Mouse (Mus musculus): ENCODE results near the gene Scimp.
A peak's percentile ranks its signal among the peaks of the same experiment; 100 is the strongest.

Scimp gene

DNA sequence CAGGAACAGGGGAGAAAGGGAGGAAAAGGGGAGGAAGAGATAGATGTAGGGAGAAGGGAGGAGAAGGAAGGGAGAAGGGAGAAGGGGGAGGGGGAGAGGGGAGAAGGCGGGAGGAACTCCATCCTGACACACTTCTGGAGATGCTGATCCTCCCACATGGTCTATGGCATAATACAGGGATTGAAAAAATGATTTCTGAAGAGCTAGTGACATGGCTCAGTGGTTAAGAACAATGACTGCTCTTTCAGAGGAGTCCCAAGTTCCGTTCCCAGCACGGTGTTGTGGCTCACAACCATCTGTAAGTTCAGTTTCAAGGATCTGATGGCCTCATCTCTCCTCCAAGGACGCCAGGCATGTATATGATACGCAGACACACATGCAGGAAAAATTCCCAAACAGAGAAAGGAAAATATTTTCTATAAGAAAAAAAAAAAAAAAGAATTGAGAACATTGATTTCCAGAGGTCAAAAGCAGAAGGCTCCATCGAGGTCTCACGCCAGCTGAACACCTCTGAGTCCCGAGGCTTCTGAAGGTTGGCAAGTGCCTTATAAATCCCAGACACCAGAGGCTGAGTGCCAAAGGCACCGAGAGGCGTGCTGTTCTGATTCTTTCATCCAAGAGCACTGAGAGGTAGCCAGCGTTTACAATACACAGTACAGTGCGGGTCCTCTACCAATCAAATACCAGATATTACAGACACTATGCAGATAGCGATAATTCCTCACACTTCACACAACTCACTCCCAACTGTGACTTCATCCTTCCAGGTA, 730 bp downstream of the Scimp start:
- no peak for DNase-seq (ENCODE audit: low read depth)

DNA sequence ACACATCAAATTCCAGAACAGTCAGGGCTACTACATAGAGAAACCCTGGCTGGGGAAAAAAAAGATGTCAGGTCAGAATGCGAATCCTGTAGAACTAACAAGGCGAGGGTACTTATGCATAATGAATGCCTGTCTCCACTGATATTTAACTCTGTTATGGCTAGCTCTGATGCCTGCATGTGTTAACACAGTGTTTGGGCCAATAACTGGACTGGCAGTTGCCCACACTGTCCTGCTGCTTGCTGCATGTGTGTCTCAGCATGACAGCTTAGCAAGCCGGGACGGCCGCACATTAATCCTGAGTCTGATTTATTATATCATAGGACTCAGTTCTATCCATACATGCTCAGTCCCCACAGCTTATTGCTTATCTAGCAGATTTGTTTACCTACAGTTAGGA, 1.3 kb downstream of the Scimp start:
- DNase-seq (ENCODE audit: low read depth), result no peak

DNA sequence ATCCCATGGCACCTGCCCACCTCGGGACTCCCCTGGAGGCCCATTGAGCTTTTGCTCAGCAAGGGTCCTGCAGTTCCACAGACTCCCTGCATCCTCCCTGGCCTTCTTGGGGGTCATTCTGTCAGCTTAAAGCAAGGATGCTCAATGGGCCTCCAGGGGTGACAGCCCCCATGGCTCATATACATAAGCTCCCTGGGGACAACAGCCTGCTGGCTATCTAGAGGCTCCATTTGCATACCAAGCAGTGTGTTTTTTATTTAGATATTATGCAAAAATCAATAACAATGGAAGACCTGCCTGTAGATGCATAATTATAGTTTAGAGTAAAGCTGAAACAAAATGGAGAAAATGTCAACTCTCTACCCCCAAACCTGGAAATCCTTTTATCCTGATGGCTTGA, 3.4 kb downstream of the Scimp start:
- no peak for DNase-seq (ENCODE audit: low read depth)

DNA sequence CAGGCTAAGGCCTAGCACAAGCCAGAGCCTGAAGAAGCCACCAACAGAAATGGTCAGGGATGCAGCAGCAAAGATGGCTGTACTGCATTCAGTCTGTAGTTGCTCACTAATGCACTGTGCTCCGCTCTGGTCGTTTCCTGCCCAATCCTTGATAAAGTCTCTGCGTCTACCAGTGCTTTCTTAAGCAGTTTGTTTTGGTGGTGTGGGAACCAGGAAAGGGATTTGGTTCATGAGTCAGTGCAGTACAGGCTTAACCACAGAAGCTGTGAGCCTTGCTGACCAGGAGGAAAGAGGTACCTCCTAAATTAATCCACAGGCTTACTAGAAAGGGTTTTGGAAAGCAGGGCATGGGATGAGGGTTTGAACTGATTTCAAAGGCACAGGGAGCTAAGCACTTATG, 4.3 kb downstream of the Scimp start:
- DNase-seq (ENCODE audit: low read depth), result no peak

DNA sequence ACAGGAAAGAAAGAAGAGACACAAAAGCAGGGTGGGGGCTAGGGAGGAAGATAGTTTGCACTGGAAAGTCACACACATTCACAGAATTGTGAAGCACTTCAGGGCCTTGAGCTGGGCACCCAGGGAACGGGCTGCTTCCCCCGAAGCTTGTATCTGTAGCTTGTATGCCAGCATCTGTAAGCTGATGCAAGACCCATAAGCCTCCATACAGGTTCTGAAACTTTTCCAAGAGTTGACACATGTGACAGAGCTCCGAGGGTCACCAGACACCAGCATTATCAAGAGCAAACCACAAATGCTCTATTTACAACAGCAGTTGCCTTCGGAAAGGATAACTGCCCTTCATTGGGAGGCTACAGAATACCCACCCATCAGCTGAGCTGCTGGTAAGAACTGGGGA, 4.8 kb downstream of the Scimp start:
- no peak for DNase-seq (ENCODE audit: low read depth)

DNA sequence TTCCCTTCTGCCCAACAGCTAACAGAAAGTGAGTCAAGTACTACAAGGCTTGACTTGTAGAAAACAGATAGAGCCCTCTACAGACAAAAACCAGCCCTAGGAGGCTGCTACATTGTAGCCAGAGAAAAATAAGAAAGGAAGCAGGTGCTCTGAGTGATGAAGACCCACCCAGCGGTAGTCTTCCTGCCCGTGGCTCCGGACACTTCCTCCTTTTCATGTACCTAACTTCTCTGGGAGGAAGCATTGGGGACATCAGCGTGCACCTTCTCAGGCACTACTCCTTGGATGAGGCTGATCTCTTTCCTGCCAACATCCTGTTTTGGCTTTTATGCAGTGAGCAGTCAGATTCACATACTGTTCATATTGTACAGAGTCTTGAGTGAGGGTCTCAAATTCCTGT, 5.7 kb downstream of the Scimp start:
- DNase-seq (ENCODE audit: low read depth), result peak; percentile 32

DNA sequence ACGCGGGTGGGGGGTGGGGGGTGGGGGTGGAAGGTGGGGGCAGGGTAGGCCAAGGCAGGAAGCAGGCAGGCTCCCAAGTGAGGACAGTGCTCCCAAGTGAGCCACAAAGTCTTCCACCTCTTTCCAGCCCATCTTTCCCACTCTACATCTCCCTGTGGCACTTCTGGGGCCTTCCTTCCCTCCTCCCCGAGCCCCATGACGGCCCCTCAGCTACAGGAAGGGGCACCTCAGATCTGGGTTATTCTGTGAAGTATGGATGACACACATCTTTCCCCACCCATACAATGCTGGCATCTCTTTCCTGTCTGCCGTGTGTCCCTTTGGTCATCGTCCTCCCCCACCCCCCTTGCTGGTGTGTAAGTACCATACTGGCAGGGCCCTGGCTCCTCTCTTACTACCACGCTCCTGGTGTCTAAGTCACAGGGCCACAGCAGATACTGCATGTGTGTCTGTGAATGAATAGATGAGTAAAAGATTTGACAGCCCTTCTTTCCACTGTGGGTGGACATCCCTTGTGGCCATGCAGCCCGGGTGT, 6.7 kb downstream of the Scimp start:
- peak; percentile 29 for DNase-seq (ENCODE audit: low read depth)

DNA sequence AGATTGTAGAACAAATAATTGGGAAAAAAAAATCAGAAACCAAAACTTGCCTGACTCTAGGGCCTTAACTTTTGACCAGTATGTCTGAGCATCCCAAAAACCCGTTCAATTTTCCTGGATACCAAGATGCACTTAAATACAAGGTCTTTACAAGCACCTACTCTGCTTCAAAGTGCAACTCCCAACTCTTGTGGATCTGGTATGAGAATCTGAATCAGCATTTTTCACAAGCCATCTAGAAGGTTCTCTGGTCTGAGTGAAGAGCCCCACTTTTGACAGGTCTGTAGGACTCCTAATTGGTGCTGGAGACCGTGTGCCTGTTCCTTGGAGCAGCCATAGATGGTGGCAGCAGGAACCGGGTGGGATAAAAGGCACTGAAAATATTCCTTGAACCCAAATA, 8.0 kb downstream of the Scimp start:
- DNase-seq (ENCODE audit: low read depth), result no peak

DNA sequence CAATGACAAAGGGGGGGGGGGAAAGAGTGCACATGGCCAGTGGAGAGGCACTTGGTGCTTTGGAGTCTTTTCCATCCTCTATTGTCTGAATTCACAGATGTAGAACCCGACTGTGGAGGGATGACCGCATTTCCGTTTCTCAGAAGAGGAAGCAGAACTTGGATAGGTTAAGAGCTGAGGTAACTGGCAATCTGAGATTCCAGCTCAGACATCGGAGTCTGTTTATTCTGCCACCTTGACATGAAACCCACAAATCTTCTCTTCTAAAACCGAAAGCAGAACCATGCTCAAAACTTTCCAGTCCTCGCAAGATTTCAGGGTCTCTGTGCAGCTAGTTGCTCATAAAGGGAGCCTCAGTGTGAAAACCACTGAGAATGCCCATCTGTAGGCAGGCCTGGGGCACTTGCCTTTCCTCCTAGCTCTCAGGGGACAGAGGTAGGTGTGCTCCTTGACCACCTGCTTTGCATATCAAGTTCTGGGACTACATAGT, 8.6 kb downstream of the Scimp start:
- peak; percentile 80 for DNase-seq (ENCODE audit: low read depth)

DNA sequence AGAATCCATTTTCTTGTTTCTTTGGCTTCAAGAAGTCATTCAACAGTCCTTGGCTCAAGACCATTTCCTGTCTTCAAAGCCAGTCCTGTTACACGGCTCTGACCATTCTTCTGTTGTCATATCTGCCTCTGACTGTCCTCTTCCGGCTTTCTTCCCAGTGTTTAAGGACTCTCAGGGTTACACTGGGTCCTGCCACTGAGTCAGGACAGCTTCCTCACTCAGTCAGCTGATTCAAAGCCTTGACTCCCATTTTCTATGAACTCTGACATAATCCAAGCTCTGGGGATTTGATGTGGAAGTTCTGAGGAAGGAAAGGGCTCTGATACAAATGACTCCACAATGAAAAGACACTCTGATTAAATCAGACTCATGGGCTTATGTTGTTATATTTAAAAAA, 9.5 kb downstream of the Scimp start:
- no peak for DNase-seq (ENCODE audit: low read depth)

DNA sequence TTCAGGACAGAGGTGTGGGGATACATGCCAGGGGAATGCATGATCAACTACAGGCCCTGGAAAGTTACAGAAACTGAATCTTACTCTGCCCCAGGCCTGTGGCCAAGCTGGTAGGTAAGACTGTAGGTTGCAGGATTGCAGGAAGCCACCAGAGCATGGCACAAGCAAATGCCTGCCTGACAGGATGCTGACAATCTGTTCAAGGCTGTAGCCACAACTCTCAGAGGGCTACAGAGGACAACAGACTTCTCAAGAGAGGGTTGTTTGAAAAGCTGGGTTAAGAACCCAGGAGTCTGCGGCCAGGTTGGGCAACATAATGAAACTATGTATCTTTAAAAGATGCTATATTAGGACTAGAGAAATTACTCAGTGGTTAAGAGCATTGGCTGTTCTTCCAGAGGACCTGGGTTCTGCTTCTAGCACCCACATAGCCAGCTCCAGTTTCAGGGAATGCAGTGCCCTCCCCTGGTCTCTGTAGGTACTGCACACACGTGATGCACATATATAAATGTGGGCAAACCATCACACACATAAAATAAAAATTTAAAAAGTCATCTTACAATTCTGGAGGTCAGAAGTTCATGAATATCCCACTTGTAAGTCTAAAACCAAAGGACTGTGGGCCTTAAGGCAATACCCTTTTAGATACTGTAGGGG, 10.1 kb downstream of the Scimp start:
- DNase-seq (ENCODE audit: low read depth), result no peak

DNA sequence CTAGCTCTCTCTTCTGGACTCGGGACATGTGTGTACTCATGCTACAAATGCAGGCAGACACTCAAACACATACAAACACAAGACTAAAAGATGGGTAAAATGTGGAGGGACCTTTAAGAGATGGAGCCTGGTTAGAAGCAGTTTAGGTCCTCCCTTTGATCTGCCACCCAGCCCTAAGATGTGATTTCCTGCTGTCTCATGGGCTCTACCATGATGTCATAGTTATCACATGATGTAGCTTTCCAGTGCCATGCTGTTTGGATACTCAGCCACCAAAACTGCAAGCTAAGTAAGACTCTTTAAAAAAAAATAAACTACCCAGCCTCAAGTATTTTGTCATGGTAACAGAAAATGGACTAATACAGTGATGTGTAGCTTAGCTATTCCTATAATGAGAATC, 20.0 kb downstream of the Scimp start:
- peak; percentile 79 for DNase-seq (ENCODE audit: low read depth)

DNA sequence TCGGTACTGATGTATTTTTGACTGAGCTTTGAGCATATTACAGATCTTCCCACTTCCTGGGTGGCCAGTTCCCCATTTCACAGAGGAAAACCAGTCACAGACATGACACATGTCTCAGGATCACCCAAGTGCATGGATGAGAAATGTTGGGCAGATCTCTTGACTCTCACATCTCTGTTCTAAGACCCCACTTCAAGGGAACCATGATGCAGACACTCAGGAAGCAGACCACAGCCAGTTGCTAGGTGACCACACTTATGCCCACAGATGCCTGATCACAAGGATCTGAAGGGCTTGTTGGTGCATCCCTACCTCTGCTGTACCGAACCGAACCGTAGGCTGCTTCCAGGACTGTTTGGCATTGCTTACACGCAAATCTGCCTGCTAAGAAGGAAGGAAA, 20.7 kb downstream of the Scimp start:
- peak; percentile 66 for DNase-seq (ENCODE audit: low read depth)

DNA sequence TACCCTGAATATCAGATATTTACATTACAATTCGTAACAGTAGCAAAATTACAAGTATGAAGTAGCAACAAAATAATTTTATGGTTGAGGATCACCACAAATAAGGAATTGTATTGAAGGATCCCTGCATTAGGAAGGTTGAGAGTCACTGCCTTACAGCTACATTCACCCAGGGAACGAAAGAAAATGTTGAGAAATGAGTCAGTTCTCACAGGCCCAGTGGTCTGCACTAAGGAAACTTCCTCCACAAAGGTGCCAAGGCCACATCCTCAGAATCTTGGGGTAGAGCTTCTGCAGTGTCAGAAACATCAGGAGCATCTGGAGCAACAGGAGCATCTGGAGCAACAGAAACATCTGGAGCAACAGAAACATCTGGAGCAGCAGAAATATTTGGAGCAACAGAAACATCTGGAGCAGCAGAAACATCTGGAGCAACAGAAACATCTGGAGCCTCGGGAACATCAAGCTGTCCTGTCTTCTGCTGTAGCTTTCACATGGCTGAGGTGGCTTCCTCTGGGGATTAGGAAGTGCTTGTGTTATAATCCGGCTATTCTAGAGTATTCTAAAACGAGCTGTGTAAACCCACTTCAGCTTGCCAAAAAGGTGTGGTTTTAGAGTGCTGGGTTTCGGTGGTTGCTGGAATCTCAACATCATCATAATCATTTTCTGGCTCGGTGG, 21.4 kb downstream of the Scimp start:
- no peak for DNase-seq (ENCODE audit: low read depth)

DNA sequence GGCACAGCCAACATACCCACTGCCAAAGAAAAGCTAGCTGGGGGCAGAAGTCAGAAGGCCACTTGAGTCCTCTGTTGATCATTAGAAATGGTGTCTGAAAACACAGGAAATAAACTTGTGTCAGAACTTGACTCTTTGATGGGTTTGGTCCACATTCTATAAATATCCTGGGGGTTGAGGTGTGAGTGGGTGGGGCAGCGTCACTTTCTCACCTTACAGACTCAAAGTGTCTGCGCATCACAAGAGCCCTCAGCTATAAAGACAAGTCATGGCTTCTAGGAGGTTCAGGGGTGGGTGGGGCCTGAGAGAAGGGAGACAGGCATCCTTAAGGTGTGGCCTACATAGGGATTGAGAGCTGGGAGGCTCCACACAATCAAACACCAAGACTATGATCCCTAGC, 22.0 kb downstream of the Scimp start:
- peak; percentile 55 for DNase-seq (ENCODE audit: low read depth)

DNA sequence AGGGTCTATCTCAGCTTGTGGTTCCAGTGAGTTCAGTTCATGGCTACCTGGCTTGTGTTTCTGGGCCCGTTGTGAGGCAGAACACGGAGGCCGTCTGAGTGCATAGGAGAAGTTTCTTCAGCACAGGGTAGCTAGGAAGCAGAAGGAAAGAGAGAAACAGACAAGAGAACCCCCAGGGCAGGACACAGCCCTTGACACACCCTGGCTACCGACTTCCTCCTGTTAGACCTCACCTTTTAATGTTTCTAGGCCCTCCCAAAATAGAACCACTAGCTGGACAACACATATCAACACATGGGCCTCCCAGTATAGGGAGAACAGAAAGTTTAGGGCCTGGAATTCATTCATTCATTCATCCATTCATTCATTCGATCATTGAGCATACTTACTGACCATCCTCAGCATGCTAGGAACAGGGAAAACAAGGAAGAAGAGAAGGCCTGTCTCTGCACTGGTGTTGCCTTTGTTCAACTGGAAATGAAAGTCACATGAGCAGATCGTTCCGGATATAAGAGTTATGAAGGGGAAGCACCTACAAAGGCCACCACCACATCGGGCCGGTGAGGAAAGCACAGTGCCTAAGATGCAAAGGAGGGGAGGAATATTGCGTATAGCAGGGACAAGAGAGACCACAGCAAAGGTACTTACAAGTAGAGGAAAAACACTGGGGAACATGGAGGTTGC, 23.3 kb downstream of the Scimp start:
- DNase-seq (ENCODE audit: low read depth), result peak; percentile 66

DNA sequence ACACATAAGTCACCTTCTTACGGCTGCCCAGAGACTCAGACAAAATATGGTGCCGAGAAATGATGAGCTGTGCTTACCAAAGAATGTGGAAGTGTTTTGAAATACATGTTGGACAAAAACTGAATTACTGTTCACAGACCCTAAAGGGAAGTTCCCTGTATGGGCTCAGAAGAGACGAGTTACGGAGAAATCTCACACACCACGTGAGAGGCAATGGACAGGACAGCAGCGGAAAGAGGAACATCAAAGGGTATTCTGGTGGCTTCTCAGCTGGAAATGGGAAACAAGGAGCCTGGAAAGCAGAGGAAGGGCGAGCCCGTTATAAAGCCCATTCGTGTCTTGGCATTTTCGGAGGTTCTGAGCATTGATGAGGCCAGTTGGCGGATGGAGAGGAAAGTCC, 25.3 kb downstream of the Scimp start:
- DNase-seq (ENCODE audit: low read depth), result no peak

DNA sequence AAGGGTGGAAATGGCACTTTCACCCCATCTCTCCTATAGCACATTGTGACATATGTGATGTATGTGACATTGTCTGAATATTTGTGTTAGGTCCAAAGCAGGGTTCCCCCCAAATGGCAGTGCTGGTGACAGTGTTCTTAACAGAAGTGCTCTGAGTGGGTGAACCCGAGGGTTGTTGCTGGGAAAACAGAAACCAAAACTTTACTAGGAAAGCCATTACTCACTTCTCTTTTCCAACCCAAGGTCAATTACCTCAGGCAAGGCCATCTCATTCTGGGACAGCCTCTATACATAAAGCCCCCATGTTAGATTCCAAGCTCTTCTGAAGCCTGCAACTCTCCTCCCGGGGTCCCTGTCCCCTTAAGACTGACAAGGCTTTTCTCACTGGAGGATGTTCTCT, 26.5 kb downstream of the Scimp start:
- DNase-seq (ENCODE audit: low read depth), result no peak

DNA sequence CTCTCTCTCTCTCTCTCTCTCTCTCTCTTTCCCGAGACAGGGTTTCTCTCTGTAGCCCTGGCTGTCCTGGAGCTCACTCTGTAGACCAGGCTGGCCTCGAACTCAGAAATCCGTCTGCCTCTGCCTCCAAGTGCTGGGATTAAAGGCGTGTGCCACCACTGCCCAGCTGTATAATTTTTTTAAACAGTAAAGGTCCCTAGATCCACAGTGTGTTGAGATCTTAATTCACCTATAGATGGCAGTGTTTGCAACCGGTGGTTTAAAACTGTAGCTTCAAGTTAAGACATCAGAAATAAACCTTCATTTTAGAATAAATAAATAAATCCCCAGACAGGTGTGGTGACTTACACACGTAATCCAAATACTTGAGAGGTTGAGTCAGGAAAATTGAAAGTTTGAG, 34.3 kb downstream of the Scimp start:
- peak; percentile 75 for DNase-seq (ENCODE audit: low read depth)

DNA sequence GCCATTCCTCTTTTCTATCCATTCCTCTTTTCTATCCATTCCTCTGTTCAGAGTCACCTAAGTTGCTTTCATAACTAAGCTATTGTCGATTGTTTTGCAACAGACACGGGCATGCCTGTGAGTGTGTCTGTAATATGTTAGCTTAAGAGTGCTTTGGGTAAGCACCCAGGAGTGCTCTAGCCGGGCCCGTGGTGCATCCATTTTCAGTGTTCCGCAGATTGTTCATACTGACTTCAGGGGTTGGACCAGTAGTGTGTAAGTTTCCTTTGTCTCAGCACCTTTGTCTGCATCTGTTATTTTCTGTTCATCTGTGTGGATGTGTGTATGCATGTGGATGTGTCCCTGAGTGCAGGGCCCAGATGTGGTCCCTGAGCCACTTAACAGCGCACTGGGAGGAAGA, 34.8 kb downstream of the Scimp start:
- no peak for DNase-seq (ENCODE audit: low read depth)

DNA sequence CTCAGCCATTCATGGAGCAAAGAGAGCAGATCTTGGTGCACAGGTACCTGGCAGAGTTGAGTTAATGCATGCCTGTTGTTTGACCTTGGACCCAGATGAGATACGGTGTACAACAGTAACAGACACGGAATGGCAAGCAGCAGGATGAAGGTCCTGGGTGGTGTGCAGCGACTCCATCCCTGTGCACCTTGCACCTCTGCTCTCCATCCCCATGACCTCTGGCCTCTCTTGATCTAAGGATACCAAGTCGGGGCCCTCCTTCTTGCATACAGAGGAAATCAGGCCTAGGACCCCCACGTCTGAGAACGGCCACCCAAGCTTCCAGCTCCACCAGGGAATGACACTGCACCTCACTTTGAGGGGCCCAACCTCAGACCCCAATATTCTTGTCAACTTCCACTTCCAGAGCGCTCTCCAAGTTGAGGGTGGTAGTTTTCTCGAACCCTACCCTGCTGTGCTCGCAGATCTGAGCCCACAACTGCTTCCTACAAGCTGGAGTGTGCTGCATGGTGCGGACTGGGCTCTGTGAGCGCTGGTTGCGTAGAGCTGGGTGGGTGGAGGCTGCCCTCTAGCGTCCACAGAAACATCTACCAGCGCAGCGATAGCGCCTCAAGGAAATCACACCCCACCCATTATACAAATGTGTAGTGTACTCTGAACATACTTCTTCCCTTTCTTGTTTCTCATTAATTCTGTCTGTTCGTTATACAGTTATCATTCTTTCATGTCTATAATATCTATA, 35.4 kb downstream of the Scimp start:
- peak; percentile 89 for DNase-seq (ENCODE audit: low read depth)

DNA sequence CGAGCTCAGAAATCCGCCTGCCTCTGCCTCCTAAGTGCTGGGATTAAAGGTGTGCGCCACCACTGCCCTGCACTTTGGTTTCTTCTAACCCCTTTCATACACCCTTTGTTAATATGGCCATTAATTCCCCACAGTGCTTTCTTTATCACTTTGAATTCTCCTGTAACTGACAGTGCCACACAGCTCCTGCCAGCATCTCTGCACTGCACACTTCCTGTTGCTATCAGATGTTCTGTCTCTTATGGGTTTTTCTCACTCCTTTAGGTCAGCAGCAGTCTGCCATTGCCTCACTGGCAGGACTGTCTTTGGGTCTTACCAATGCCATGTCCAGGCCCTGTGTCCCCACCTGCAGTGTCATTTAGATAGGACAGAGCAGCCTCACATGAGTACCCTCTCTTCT, 41.6 kb downstream of the Scimp start:
- no peak for DNase-seq (ENCODE audit: low read depth)
